Mouse (Mus musculus) spleen, adult 2 months (tissue): ENCODE measurements around the gene Myo1d.

Experiments used
- CTCF ChIP-seq: fragments of 200-500 bp; IDR thresholded peaks from 2 replicates; pipeline ENCODE4 v1.5.1; 2011; ENCODE audit warnings: mild to moderate bottlenecking, inconsistent platforms; ENCODE audit not compliant: insufficient read depth, insufficient read length, insufficient replicate concordance; ENCODE audit errors: extremely low read depth
- POLR2A ChIP-seq: fragments of 200-500 bp; IDR thresholded peaks from 2 replicates; pipeline ENCODE4 v1.6.1; 2011; ENCODE audit warnings: low read depth, low read length, inconsistent platforms

- no peak for TF ChIP-seq POLR2A
- TF ChIP-seq CTCF: no peak
Observed at GRCm38 (mm10) chr11:80580494-80580893, 199.3 kb downstream of the Myo1d start.
